Mouse (Mus musculus): ENCODE results near the gene Eftud2. TPM values are rescaled to one million over a fixed set of nuclear protein-coding genes. Genes with fewer than 3 reads are reported as not detected.

Gene Eftud2
- polyA plus RNA-seq, 1 experiment from 2014 or later: 110 TPM

DNA sequence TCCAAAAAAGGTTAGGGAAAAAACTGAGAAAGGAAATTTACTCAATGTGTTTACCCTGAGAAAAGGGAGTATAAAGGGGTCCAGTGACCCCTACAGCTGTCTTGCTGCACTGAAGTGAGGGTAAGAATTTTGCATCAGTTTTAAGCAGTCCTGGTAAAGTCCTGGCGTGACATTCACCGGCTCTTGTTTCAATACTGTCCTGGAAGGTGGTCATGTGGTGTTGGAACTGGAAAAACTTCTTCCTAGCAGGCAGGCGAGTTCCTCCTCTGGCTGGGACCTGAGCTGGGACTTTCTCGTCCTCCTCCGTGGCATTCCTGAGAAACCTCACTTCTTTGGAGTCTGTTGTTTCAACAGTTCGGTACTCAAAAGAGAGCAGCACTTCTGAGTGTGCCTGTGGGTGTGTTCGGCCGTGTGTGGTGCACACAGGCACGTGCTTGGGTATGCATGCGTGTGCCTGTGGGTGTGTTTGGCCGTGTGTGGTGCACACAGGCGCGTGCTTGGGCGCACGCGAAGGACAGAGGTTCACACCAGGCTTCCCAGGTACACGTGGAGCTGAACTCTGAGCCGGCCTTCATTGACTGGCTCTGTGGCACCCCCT lies 48.0 kb downstream of the Eftud2 start:
- Histone ChIP-seq H3K4me3 (replicated peaks; ENCODE audit: low read length) (no peak overlapping the region), H3K4me1 (replicated peaks; ENCODE audit: control insufficient read depth, insufficient read depth, low read length) (no peaks in the 10 kb centered on the region), H3K9me3 (ENCODE audit: control insufficient read depth, low read length) (no peaks in the 10 kb centered on the region), H3K36me3 (replicated peaks; ENCODE audit: control insufficient read depth, insufficient read depth) (peaks cover 16% of the 10 kb centered on the region), H3K27ac (no peak overlapping the region), H3K9ac (no peak overlapping the region), H3K27me3 (ENCODE audit: control insufficient read depth, insufficient read depth, low read length) (no peaks in the 10 kb centered on the region), H3K4me2 (replicated peaks) (no peak overlapping the region)
- DNase-seq (ENCODE audit: low spot score) (no peak), ATAC-seq (ENCODE audit: low FRiP score) (no peak)
- 69% methylated on average over 18 of the region's 18 CpGs for whole genome bisulfite sequencing

DNA sequence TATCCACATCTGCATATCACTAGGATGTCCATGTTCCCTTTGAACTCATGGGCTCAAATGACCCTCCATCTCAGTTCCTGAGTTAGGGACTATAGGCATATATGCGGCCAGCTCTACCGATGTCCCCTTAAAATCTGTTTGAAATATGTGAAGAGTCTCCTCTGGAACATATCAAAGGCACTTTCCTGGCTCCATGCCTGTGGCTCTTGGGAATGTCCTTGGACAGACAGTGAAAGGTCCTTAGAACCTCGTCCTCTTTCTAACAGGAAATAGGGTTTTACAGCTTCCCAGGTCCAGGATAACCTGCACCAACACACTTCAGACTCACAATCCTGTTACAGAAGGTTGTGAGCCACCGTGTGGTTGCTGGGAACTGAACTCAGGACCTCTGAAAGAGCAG lies 50.5 kb downstream of the Eftud2 start:
- no peak for ATAC-seq (ENCODE audit: low FRiP score)
- WGBS: 89% methylated on average over 4 of the region's 4 CpGs

DNA sequence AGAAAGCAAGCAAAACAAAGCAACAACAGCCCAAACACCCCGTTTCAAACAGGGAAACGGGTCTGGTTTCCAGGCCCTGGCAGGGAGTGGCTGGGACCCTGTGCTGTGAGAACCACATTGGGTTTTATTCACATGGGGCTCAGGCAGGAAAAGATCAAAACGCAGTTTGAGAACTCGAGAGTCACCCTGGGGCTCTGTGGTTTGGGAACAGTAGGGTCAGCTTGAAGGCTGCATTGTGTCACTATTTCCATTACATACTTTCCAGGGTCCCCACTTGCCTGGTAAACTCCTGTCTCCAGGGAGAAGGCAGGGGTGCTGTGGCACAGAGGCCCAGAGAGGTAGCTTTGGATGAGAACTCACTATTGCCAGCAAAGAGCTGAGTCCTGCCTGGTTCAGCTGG lies 53.7 kb downstream of the Eftud2 start:
- DNase-seq (ENCODE audit: low spot score) (no peak), ATAC-seq (ENCODE audit: low FRiP score) (no peak)
- Histone ChIP-seq H3K27ac (no peak overlapping the region), H3K4me2 (replicated peaks) (no peak overlapping the region), H3K4me1 (replicated peaks; ENCODE audit: control insufficient read depth, insufficient read depth, low read length) (no peaks in the 10 kb centered on the region), H3K27me3 (ENCODE audit: control insufficient read depth, insufficient read depth, low read length) (no peaks in the 10 kb centered on the region), H3K9ac (no peak overlapping the region), H3K9me3 (ENCODE audit: control insufficient read depth, low read length) (no peaks in the 10 kb centered on the region), H3K4me3 (replicated peaks; ENCODE audit: low read length) (no peak overlapping the region), H3K36me3 (replicated peaks; ENCODE audit: control insufficient read depth, insufficient read depth) (no peaks in the 10 kb centered on the region)
- 64% methylated on average over 4 of the region's 4 CpGs for WGBS

More for the DNA sequence above, 50.5 kb downstream of the Eftud2 start:
- H3K27ac ChIP-seq: no peak overlapping the region
- H3K4me1 ChIP-seq (replicated peaks; ENCODE audit: control insufficient read depth, insufficient read depth, low read length): no peaks in the 10 kb centered on the region
- no peaks in the 10 kb centered on the region for H3K9me3 ChIP-seq (ENCODE audit: control insufficient read depth, low read length)
- no peak for DNase-seq (ENCODE audit: low spot score)
- no peak overlapping the region for H3K4me2 ChIP-seq (replicated peaks)
- no peak overlapping the region for H3K9ac ChIP-seq
- H3K36me3 ChIP-seq (replicated peaks; ENCODE audit: control insufficient read depth, insufficient read depth): no peaks in the 10 kb centered on the region
- no peaks in the 10 kb centered on the region for H3K27me3 ChIP-seq (ENCODE audit: control insufficient read depth, insufficient read depth, low read length)
- no peak overlapping the region for H3K4me3 ChIP-seq (replicated peaks; ENCODE audit: low read length)

DNA sequence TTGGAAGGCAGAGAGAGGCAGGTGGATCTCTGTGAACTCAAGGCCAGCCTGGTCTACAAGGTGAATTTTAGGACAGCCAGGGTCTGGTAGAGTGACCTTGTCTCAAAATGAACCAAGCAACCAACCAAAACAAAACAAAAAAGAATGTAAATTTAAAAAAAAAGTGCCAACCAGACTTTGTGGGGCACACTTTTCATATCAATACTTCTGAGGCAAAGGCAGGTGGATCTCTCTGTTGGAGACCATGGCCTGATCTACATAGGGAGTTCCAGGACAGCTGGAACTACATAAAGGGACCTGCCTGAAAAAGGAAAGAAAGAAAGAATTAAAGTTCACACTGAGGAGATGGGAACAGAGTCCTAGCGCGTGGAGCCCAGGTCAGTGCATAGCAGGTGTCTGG lies 54.3 kb downstream of the Eftud2 start:
- no peak for ATAC-seq (ENCODE audit: low FRiP score)
- 74% methylated on average over 2 of the region's 2 CpGs for WGBS
- no peaks in the 10 kb centered on the region for H3K36me3 ChIP-seq (replicated peaks; ENCODE audit: control insufficient read depth, insufficient read depth)

DNA sequence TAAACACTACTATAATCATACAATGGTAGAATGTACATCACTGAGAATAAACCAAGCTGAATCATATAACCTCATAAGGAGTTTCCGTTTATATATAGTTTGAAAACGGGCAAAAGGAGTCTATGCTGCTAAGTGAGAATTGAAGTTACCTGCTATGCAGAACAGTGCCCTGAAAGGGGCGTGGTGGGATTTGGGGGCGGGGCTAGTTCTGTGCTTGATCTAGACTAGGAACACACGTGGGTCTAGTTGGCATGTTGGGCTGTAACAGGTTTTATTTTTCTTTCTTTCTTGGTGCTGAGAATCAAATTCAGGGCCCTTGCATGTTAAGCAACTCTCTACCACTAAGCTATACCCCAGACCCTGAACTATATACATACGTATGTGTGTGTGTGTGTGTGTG lies 59.6 kb downstream of the Eftud2 start:
- ATAC-seq (ENCODE audit: low FRiP score): no peak
- no peak overlapping the region for H3K4me2 ChIP-seq (replicated peaks)
- DNase-seq (ENCODE audit: low spot score): no peak
- H3K9ac ChIP-seq: no peak overlapping the region
- no peak overlapping the region for H3K4me3 ChIP-seq (replicated peaks; ENCODE audit: low read length)
- peaks cover 18% of the 10 kb centered on the region for H3K4me1 ChIP-seq (replicated peaks; ENCODE audit: control insufficient read depth, insufficient read depth, low read length)
- H3K36me3 ChIP-seq (replicated peaks; ENCODE audit: control insufficient read depth, insufficient read depth): no peaks in the 10 kb centered on the region
- no peaks in the 10 kb centered on the region for H3K9me3 ChIP-seq (ENCODE audit: control insufficient read depth, low read length)
- H3K27ac ChIP-seq: no peak overlapping the region
- peaks cover 6% of the 10 kb centered on the region; the same call in 1 of the 2 replicates for H3K27me3 ChIP-seq (ENCODE audit: control insufficient read depth, insufficient read depth, low read length)
- WGBS: 59% methylated on average over 6 of the region's 6 CpGs

More for the DNA sequence above, 54.3 kb downstream of the Eftud2 start:
- Histone ChIP-seq H3K9ac (no peak overlapping the region), H3K27me3 (ENCODE audit: control insufficient read depth, insufficient read depth, low read length) (no peaks in the 10 kb centered on the region), H3K4me2 (replicated peaks) (no peak overlapping the region), H3K9me3 (ENCODE audit: control insufficient read depth, low read length) (no peaks in the 10 kb centered on the region), H3K4me1 (replicated peaks; ENCODE audit: control insufficient read depth, insufficient read depth, low read length) (no peaks in the 10 kb centered on the region), H3K4me3 (replicated peaks; ENCODE audit: low read length) (no peak overlapping the region), H3K27ac (no peak overlapping the region)
- no peak for DNase-seq (ENCODE audit: low spot score)

DNA sequence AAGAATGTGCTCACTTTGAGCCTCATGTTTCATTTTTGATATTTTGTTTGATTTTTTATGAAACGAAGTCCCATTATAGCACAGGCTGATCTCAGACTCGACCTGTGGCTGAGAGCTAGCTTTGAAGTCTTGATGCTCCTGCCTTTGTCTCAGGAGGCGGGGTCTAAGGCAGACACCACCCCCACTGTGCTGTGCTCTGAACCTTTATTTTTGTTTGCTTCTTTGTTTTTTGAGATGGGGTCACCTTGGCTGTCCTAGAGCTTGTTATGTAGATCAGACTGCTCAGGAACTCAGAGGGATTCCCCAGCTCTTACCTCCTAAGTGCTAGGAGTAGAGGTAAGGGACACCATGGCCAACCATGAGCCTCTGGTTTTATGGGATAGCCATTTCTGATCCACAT lies 60.4 kb downstream of the Eftud2 start:
- DNase-seq (ENCODE audit: low spot score) (no peak), ATAC-seq (ENCODE audit: low FRiP score) (no peak)
- H3K4me1 ChIP-seq (replicated peaks; ENCODE audit: control insufficient read depth, insufficient read depth, low read length): peaks cover 25% of the 10 kb centered on the region
- no peak overlapping the region for H3K27ac ChIP-seq
- H3K9me3 ChIP-seq (ENCODE audit: control insufficient read depth, low read length): no peaks in the 10 kb centered on the region
- H3K9ac ChIP-seq: no peak overlapping the region
- peaks cover 6% of the 10 kb centered on the region; the same call in 1 of the 2 replicates for H3K27me3 ChIP-seq (ENCODE audit: control insufficient read depth, insufficient read depth, low read length)
- WGBS: 9% methylated on average over 3 of the region's 3 CpGs
- H3K4me3 ChIP-seq (replicated peaks; ENCODE audit: low read length): no peak overlapping the region
- H3K4me2 ChIP-seq (replicated peaks): no peak overlapping the region
- H3K36me3 ChIP-seq (replicated peaks; ENCODE audit: control insufficient read depth, insufficient read depth): no peaks in the 10 kb centered on the region

DNA sequence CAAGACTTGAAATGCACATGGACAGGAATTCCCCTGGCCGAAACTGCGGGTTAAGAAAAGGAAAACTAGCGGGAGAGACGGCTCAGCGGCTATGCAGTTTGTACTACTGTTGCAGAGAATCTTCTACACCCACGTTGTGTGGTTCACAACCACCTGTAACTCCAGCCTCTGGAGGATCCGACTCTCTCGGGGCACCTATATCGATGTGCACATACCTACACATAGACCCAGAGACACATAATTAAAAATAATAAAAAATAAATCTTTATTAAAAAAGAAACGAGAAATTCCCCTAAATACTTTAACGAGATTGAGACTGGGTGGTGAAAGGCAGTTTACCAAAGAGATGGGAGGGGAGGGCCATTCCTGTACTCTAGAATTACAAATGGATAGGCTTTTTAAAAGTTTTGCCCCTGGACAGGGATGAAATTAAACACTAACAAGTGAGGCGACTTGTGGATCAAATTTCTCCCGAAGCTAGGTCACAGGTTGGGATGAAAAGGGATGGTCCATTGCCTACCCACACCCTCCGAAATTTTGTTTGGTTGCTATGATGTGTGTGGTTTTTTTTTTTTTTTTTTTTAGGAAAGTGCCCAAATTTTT lies 60.9 kb downstream of the Eftud2 start:
- Histone ChIP-seq H3K4me3 (replicated peaks; ENCODE audit: low read length) (peak overlapping the region; percentile 71), H3K36me3 (replicated peaks; ENCODE audit: control insufficient read depth, insufficient read depth) (no peaks in the 10 kb centered on the region), H3K27ac (peak overlapping the region; percentile 94; the same call in 1 of the 2 replicates), H3K27me3 (ENCODE audit: control insufficient read depth, insufficient read depth, low read length) (peaks cover 6% of the 10 kb centered on the region; the same call in 1 of the 2 replicates), H3K9me3 (ENCODE audit: control insufficient read depth, low read length) (no peaks in the 10 kb centered on the region), H3K4me2 (replicated peaks) (peak overlapping the region; percentile 89), H3K4me1 (replicated peaks; ENCODE audit: control insufficient read depth, insufficient read depth, low read length) (peaks cover 25% of the 10 kb centered on the region), H3K9ac (peak overlapping the region; percentile 79)
- no peak for ATAC-seq (ENCODE audit: low FRiP score)
- WGBS: 8% methylated on average over 14 of the region's 14 CpGs
- DNase-seq (ENCODE audit: low spot score): no peak

DNA sequence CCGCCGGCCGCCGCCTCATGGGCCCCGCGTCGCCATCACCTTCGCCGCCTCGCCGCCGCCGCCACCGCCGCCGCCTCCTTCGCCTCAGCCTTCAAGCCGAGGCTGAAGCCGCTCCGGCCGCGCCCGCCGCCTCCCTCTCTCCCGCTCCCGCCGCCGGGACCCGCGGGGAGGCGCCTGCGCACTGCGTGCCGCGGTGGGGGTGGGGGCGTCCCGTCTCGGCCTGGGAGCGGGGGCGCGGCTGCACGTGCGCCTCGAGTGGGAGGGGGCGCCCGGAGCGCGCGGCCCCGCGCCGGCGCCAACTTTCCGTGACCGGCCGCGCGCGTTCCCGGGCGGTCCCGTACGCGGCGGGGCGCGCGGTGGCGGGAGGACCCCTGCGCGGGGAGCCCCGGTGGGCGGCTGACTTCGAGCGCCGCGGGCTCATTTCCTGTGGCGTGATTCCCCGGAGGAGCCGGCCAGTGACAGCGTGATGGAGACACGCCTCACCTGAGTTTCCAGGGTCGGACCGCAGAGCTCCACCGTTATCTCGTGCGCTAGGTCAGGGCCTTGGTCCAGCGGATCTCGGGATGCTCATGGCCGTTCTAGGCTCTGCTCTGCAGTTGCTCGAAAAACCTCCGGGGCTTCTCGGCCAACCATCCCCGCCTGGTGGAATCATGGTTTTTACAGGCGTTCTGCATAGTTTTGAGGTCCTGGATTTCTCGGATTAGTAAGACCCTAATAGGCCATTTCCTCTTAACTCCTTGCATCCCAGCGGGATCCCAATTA lies 61.6 kb downstream of the Eftud2 start, which contains the start of gene Gjc1:
Gjc1 (minus strand) TSS at position 680 of the 762 bp plus-strand sequence.
- peaks cover 25% of the 10 kb centered on the region for H3K4me1 ChIP-seq (replicated peaks; ENCODE audit: control insufficient read depth, insufficient read depth, low read length)
- peaks cover 6% of the 10 kb centered on the region; the same call in 1 of the 2 replicates for H3K27me3 ChIP-seq (ENCODE audit: control insufficient read depth, insufficient read depth, low read length)
- peak within 1 kb of the TSS; percentile 89 for H3K4me2 ChIP-seq (replicated peaks)
- peak within 1 kb of the TSS; percentile 94 for H3K27ac ChIP-seq
- no peaks in the 10 kb centered on the region for H3K36me3 ChIP-seq (replicated peaks; ENCODE audit: control insufficient read depth, insufficient read depth)
- ATAC-seq (ENCODE audit: low FRiP score) (peak; percentile 82), DNase-seq (ENCODE audit: low spot score) (peak; percentile 78)
- no peaks in the 10 kb centered on the region for H3K9me3 ChIP-seq (ENCODE audit: control insufficient read depth, low read length)
- WGBS: under 1% methylated on average over 73 of the region's 97 CpGs
- peak within 1 kb of the TSS; percentile 79 for H3K9ac ChIP-seq
- H3K4me3 ChIP-seq (replicated peaks; ENCODE audit: low read length): peak within 1 kb of the TSS; percentile 71

Measured in hindbrain, embryonic 14.5 days (tissue).